ENCODE assay signal across 19 mouse cellular contexts in genomic region chr3:100559431-100559830, GRCm38 (mm10).
DNase-seq lines count a peak whose midpoint lies in the region; ATAC-seq lines count a peak whose summit lies in the region.
"Had no signal": no experiment of that assay in that cellular context is flagged by ENCODE, and none has a peak within 500 bp of the region (broad histone marks: within the 10 kb centered on the region; RNA-seq: fewer than 3 reads in every experiment).

No protein-coding gene starts in this region.

- intact Hi-C loops in heart, postnatal 25 days (cut with DNase I): no loop called here

- ATAC-seq in CD4-positive, CD25-positive, alpha-beta regulatory T cell, adult 4 months: no peak
- ATAC-seq: activated CD4-positive, CD25-positive, alpha-beta regulatory T cell, adult 4 months; forebrain, embryonic 13.5 days; forebrain, postnatal 0 days; hindbrain, embryonic 16.5 days; Patski had no signal

- peak; percentile 25 for DNase-seq in CD4-positive, CD25-positive, alpha-beta regulatory T cell, adult 2 months (ENCODE audit: low read depth, low spot score)
- DNase-seq in CD4-positive helper T cell, adult 2 months (ENCODE audit: low read depth, low spot score): peak; percentile 21
- DNase-seq in gonadal fat pad, adult 2 months (ENCODE audit: low read depth): peak; percentile 49
- DNase-seq in cerebellum, postnatal 14 days: no peak
- DNase-seq in cerebellum, adult 11-12 months: no peak
- DNase-seq in heart, postnatal 25 days (ENCODE audit: low spot score): no peak
- DNase-seq: adrenal gland, adult 2 months; adrenal gland, postnatal 25 days; cerebellum, adult 8-10 months; cerebellum, postnatal 25 days; forebrain, postnatal 0 days; gastrocnemius, postnatal 14 days; heart, postnatal 4 days; kidney, adult 11 months had no signal

Comparison
In these comparisons a context has a peak if more than half of its experiments do, and no peak if none do; other contexts are left out.
1. DNase-seq: peak in CD4-positive, CD25-positive, alpha-beta regulatory T cell, adult 2 months (single experiment), CD4-positive helper T cell, adult 2 months (single experiment) and gonadal fat pad, adult 2 months (single experiment); none in cerebellum, postnatal 14 days (0 of 2), cerebellum, adult 11-12 months (single experiment) and heart, postnatal 25 days (single experiment).